Mouse (Mus musculus) left cerebral cortex, postnatal 25 days (tissue): ENCODE measurements at regions not wholly inside any gene's neighbourhood (a gene's known extent, or its start where the extent isn't known, plus 50 kb on each side); places are given as distances from the start of the nearest gene placed in this dataset.
"Not testable (repeated sequence)": the region's sequence is repeated elsewhere in the genome, so short reads cannot be mapped to it uniquely, and the experiment has no call there.

Experiments used
- DNase-seq, 2 experiments: peaks; one replicate each; pipeline ENCODE4 v3.0.0; 2022; ENCODE audit warnings: low spot score in 2 of 2, mixed read lengths in 1 of 2
- intact Hi-C: fragments of 180-260 bp; cut with DNase I; formaldehyde crosslinking; loops from one replicate; pipeline ENCODE4 v1.15.1; 2025

DNA sequence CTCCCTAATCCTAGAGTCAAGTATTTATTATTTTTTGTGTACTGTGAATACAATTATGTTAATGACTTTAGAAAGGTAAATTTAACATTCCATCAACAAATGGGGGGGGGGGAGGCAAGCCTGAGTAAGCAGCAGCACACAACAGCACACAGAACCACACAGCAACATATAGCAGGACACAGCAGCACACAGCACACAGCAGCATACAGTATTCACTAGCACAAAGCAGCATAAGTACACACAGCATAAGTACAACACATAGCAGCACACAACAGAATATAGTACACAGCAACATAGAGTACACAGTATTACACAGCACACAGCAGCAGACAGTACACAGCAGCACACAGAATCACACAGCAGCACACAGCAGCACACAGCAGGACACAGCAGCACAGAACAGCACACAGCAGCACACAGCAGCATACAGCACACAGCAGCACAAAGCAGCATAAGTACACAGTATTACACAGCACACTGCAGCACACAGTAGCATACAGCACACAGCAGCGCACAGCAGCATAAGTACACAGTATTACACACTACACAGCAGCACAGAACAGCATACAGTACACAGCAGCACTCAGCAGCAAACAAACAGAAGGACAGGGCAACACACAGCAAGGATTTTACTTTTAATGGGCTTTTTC, 605.7 kb downstream of the Tbl1xr1 start:
- intact Hi-C loops, result no loop called here
- no peak for DNase-seq

- intact Hi-C loops, result no loop called here
- DNase-seq, result no peak
These were observed 622.9 kb downstream of the Tbl1xr1 start for GRCm38 (mm10) chr3:22699317-22699716.

- intact Hi-C loops, DNase-seq: not testable (repeated sequence)
These were observed 625.0 kb downstream of the Tbl1xr1 start for GRCm38 (mm10) chr3:22701486-22701885.

DNA sequence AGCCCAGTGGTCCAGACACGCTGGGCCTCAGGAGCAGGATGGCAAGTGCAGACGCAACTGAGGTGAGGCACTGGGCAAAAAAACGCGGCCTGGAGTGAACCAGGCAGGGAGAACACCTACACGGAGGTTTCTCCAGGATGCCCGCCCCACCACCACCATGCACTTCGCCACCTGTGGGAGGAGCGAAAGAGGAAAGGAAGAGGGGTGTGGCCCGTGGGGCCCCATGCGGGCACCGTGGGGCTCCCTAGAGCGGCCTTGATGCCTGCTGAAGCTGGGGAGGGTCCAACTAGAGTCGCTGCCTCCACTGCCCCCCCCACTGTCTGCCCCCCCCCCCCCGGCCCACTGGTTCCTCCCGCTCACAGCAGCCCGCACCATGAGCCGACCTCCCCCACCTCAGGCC, 629.2 kb downstream of the Tbl1xr1 start:
- DNase-seq, result no peak
- intact Hi-C loops, result no loop called here

DNA sequence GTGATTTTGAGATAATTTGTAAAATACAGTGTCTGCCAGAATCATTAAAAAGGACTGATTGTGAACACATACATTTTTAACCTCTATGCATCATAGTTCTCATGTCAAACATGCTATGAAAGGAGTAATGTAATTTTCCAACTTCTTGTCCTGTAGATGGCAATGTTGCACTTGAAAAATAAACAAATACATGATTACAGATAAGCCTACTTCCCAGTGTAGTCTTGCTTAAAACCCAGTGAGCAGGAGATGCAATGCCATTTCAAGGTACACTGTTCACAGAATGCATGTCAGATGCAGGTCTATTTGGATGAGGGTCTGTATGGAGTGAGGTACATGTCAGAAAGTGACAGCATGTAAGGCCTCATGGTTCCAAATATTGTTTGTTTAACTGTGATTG, 668.6 kb downstream of the Tbl1xr1 start:
- intact Hi-C loops, result no loop called here
- peak in 1 of 2 experiments; percentile 47 for DNase-seq
